Mouse (Mus musculus): ENCODE measurements around the gene Ddx58. TPM values are rescaled to one million over a fixed set of nuclear protein-coding genes. Genes with fewer than 3 reads are reported as not detected.

The Ddx58 gene
- polyA plus RNA-seq, 1 experiment = 58.4 TPM

- H3K27ac ChIP-seq (ENCODE audit: insufficient read depth, low read length) = no peak overlapping the region
- TF ChIP-seq POLR2A (IDR thresholded peaks at IDR 0.05; ENCODE audit: low read depth, low read length) = no peak
- TF ChIP-seq CTCF (IDR thresholded peaks at IDR 0.05; ENCODE audit: borderline replicate concordance, insufficient read depth, low read length) = no peak
- no peak overlapping the region for H3K4me3 ChIP-seq (ENCODE audit: insufficient read depth, low read length)
Observed at GRCm38 (mm10) chr4:40221004-40221760, 18.4 kb downstream of the Ddx58 start.

DNA sequence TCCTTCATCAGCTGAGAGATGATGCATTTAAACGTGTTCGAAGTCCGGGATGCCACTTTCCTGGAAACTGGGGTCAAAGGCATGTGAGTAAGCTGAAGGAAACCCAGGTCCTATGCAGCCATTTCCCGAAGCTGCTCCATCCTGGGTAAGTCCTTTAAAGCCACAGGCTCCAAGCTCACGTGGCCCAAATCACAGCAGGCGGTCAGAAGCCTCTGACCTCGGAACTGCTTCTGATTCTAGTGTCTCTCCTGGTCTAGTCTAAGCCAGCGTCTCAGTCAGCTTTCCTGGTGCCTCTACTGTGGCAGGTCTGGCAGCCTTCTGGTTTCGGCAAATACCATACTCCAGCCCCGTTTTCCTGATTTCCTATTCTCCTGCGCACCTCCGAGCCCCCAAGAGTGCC is 19.2 kb downstream of the Ddx58 start:
- TF ChIP-seq CTCF (IDR thresholded peaks at IDR 0.05; ENCODE audit: borderline replicate concordance, insufficient read depth, low read length) (no peak), POLR2A (IDR thresholded peaks at IDR 0.05; ENCODE audit: low read depth, low read length) (no peak)
- no peak overlapping the region for H3K27ac ChIP-seq (ENCODE audit: insufficient read depth, low read length)
- no peak overlapping the region for H3K4me3 ChIP-seq (ENCODE audit: insufficient read depth, low read length)
- H3K4me1 ChIP-seq (ENCODE audit: control insufficient read depth, insufficient read depth, low read length) = no peaks in the 10 kb centered on the region

More at GRCm38 (mm10) chr4:40221004-40221760, 18.4 kb downstream of the Ddx58 start:
- H3K4me1 ChIP-seq (ENCODE audit: control insufficient read depth, insufficient read depth, low read length) = no peaks in the 10 kb centered on the region

DNA sequence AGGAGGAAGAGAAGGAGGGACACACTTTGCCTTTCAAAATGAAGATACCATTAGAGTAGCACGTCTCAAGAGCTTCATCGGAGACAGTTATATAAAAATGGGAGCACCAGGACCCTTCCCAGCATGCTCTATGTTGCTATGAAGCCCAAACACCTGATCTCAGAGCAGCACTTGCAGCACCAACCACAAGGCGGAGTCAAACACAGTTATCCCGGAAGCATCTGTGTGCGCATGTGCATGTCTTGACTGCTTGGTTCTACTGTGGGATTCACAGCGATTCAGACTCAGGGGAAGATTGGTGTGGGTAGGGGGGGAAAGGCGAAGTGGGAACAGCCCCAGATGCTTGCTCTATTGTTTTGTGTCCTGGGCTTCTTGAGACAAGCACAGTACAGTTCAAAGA is 21.2 kb downstream of the Ddx58 start:
- no peaks in the 10 kb centered on the region for H3K4me1 ChIP-seq (ENCODE audit: control insufficient read depth, insufficient read depth, low read length)
- TF ChIP-seq POLR2A (IDR thresholded peaks at IDR 0.05; ENCODE audit: low read depth, low read length) = no peak
- TF ChIP-seq CTCF (IDR thresholded peaks at IDR 0.05; ENCODE audit: borderline replicate concordance, insufficient read depth, low read length) = peak; percentile 54; the same call in 1 of the 2 replicates
- no peak overlapping the region for H3K27ac ChIP-seq (ENCODE audit: insufficient read depth, low read length)
- H3K4me3 ChIP-seq (ENCODE audit: insufficient read depth, low read length) = no peak overlapping the region

GRCm38 (mm10) chr4:40217910-40218309 is 21.7 kb downstream of the Ddx58 start:
- H3K4me3 ChIP-seq (ENCODE audit: insufficient read depth, low read length) = no peak overlapping the region
- H3K4me1 ChIP-seq (ENCODE audit: control insufficient read depth, insufficient read depth, low read length) = no peaks in the 10 kb centered on the region
- no peak for TF ChIP-seq CTCF (IDR thresholded peaks at IDR 0.05; ENCODE audit: borderline replicate concordance, insufficient read depth, low read length)
- TF ChIP-seq POLR2A (IDR thresholded peaks at IDR 0.05; ENCODE audit: low read depth, low read length) = no peak
- no peak overlapping the region for H3K27ac ChIP-seq (ENCODE audit: insufficient read depth, low read length)

- Histone ChIP-seq H3K4me3 (ENCODE audit: insufficient read depth, low read length) (no peak overlapping the region), H3K4me1 (ENCODE audit: control insufficient read depth, insufficient read depth, low read length) (no peaks in the 10 kb centered on the region)
- TF ChIP-seq POLR2A (IDR thresholded peaks at IDR 0.05; ENCODE audit: low read depth, low read length) = no peak
- no peak for TF ChIP-seq CTCF (IDR thresholded peaks at IDR 0.05; ENCODE audit: borderline replicate concordance, insufficient read depth, low read length)
Observed at GRCm38 (mm10) chr4:40212177-40212576, 27.5 kb downstream of the Ddx58 start.

GRCm38 (mm10) chr4:40207701-40208100 is 31.9 kb downstream of the Ddx58 start:
- TF ChIP-seq POLR2A (IDR thresholded peaks at IDR 0.05; ENCODE audit: low read depth, low read length) (no peak), CTCF (IDR thresholded peaks at IDR 0.05; ENCODE audit: borderline replicate concordance, insufficient read depth, low read length) (no peak)
- H3K4me1 ChIP-seq (ENCODE audit: control insufficient read depth, insufficient read depth, low read length) = no peaks in the 10 kb centered on the region
- H3K27ac ChIP-seq (ENCODE audit: insufficient read depth, low read length) = no peak overlapping the region
- no peak overlapping the region for H3K4me3 ChIP-seq (ENCODE audit: insufficient read depth, low read length)

More at GRCm38 (mm10) chr4:40212177-40212576, 27.5 kb downstream of the Ddx58 start:
- H3K27ac ChIP-seq (ENCODE audit: insufficient read depth, low read length) = no peak overlapping the region

DNA sequence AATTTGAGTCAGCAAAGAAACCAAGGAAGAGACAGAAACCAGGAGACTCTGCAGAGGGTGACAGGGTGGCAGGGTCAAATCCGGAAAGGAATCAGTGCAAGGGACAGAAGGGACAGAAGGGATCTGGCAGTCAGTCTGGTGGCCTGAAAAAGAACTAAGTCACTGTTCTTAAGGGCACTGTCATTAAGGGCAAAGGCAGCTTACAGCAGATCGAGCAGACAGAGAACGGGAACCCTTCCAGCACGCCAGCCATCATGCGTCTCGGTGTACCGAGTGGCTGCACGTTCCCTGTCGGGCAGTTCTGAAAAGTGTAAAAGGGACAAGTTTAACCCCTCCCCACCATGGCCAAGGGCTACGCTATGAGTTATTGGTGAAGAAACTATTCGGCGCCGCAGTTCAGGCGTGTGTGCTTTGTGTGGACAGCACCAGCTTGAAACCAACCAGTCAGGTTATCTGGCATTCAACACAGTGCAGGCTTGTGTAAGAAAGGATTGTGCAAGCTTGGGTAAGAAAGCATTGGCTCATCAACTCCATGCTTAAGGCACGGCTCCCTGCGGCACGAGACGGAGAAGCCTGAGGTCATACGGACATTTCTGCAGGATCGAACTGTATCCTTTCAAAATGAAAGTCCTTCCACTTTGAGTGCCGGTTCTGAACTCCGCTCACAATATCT is 34.3 kb downstream of the Ddx58 start:
- no peak for TF ChIP-seq CTCF (IDR thresholded peaks at IDR 0.05; ENCODE audit: borderline replicate concordance, insufficient read depth, low read length)
- no peak for TF ChIP-seq POLR2A (IDR thresholded peaks at IDR 0.05; ENCODE audit: low read depth, low read length)
- Histone ChIP-seq H3K4me1 (ENCODE audit: control insufficient read depth, insufficient read depth, low read length) (no peaks in the 10 kb centered on the region), H3K4me3 (ENCODE audit: insufficient read depth, low read length) (no peak overlapping the region), H3K27ac (ENCODE audit: insufficient read depth, low read length) (no peak overlapping the region)

DNA sequence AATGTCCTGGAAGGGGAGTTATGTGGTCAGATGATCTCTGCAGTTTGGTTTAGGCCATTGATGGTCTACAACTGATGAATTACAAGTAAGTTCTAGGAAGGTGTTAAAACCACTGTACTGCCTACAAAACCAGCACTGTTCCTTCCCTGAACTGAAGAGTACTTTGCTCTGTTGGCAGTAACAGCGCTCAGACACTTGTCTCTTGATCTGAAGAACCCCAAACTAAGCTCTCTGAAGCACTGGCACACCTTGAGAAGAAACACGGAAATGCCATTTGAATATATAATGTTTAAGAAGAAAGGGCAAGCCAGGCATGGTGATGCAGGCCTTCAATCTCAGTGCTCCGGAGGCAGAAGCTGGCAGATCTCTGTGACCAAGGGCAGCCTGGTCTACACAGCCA is 35.3 kb downstream of the Ddx58 start:
- no peak for TF ChIP-seq CTCF (IDR thresholded peaks at IDR 0.05; ENCODE audit: borderline replicate concordance, insufficient read depth, low read length)
- TF ChIP-seq POLR2A (IDR thresholded peaks at IDR 0.05; ENCODE audit: low read depth, low read length) = no peak
- H3K27ac ChIP-seq (ENCODE audit: insufficient read depth, low read length) = no peak overlapping the region
- H3K4me1 ChIP-seq (ENCODE audit: control insufficient read depth, insufficient read depth, low read length) = no peaks in the 10 kb centered on the region
- no peak overlapping the region for H3K4me3 ChIP-seq (ENCODE audit: insufficient read depth, low read length)

DNA sequence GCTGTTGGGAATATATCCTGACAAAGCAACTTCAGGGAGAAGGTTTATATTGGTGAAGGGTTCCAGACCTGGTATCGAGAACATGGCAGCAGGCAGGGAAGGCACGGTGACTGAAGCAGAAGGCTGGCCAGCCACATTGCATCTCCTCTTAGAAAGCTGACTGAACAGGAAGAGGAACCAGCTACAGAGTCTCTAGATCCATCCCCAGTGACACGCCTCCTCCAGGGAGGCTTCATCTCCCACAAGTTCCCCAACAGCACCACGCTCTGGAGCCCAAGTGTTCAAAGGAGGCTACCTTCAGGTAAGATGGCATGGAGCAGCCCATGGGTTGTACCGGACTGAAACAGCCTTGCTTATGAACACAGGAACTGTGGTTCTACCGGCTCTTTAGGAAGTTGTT is 37.4 kb downstream of the Ddx58 start:
- Histone ChIP-seq H3K27ac (ENCODE audit: insufficient read depth, low read length) (no peak overlapping the region), H3K4me3 (ENCODE audit: insufficient read depth, low read length) (no peak overlapping the region), H3K4me1 (ENCODE audit: control insufficient read depth, insufficient read depth, low read length) (no peaks in the 10 kb centered on the region)
- TF ChIP-seq CTCF (IDR thresholded peaks at IDR 0.05; ENCODE audit: borderline replicate concordance, insufficient read depth, low read length) (no peak), POLR2A (IDR thresholded peaks at IDR 0.05; ENCODE audit: low read depth, low read length) (no peak)

DNA sequence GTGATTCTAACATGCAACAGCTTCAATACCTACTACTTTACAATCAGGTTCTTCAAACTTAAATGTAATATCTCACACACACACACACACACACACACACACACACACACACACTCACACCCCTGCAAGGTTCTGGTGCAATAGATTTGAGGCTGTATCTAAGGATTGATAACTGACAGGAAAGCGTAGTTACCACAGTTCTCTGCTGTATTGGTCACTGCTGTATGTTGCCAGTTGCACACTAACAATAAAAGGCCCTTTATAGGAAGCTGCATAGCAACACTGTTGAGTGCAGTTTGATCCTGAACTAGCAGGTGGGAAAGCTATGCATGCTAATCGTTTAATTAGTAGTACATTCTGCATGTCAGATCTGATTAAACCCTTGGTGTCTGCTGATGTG is 44.3 kb downstream of the Ddx58 start:
- no peaks in the 10 kb centered on the region for H3K4me1 ChIP-seq (ENCODE audit: control insufficient read depth, insufficient read depth, low read length)
- H3K4me3 ChIP-seq (ENCODE audit: insufficient read depth, low read length) = no peak overlapping the region
- TF ChIP-seq POLR2A (IDR thresholded peaks at IDR 0.05; ENCODE audit: low read depth, low read length) (no peak), CTCF (IDR thresholded peaks at IDR 0.05; ENCODE audit: borderline replicate concordance, insufficient read depth, low read length) (no peak)
- no peak overlapping the region for H3K27ac ChIP-seq (ENCODE audit: insufficient read depth, low read length)
